Mouse (Mus musculus) limb, embryonic 15.5 days (tissue): Measurements from ENCODE around the gene Ankrd44. TPM values are rescaled to one million over a fixed set of nuclear protein-coding genes. Genes with fewer than 3 reads are reported as not detected.
A peak's percentile ranks its signal among the peaks of the same experiment; 100 is the strongest.
"Not testable (repeated sequence)": the region's sequence is repeated elsewhere in the genome, so short reads cannot be mapped to it uniquely, and the experiment has no call there.

Experiments used
- ATAC-seq: fragments of 200-750 bp; cut with Nextera tagmentation; 2 replicates; pipeline ENCODE4 v1.8.0; 2017; ENCODE audit warnings: low read depth, moderate TSS enrichment; ENCODE audit not compliant: insufficient number of reproducible peaks, low FRiP score, low TSS enrichment
- H3K27ac ChIP-seq: fragments of 300-500 bp; sonication (generic); 2 replicates; pipeline ENCODE4 v1.5.1; 2015; ENCODE audit warnings: moderate library complexity, mild to moderate bottlenecking, inconsistent platforms
- H3K27me3 ChIP-seq: fragments of 300-500 bp; sonication (generic); 2 replicates; pipeline ENCODE4 v1.6.1; 2015; ENCODE audit warnings: inconsistent platforms
- H3K36me3 ChIP-seq: fragments of 300-500 bp; sonication (generic); 2 replicates; pipeline ENCODE4 v1.6.1; 2015; ENCODE audit warnings: inconsistent platforms
- H3K4me1 ChIP-seq: fragments of 300-500 bp; sonication (generic); 2 replicates; pipeline ENCODE4 v1.6.1; 2015; ENCODE audit warnings: inconsistent platforms
- H3K4me2 ChIP-seq: fragments of 300-500 bp; sonication (generic); 2 replicates; pipeline ENCODE4 v1.6.1; 2015; ENCODE audit warnings: mild to moderate bottlenecking, inconsistent platforms
- H3K4me3 ChIP-seq: fragments of 300-500 bp; sonication (generic); 2 replicates; pipeline ENCODE4 v1.5.1; 2015; ENCODE audit warnings: mild to moderate bottlenecking, inconsistent platforms
- H3K9ac ChIP-seq: fragments of 300-500 bp; sonication (generic); 2 replicates; pipeline ENCODE4 v1.6.1; 2015; ENCODE audit warnings: inconsistent platforms
- H3K9me3 ChIP-seq: fragments of 300-500 bp; sonication (generic); 2 replicates; pipeline ENCODE4 v1.6.1; 2016; ENCODE audit warnings: inconsistent platforms
- WGBS: fragments of 180-500 bp; shearing (Covaris S2); methylation state at CpG from one replicate; pipeline ENCODE4 v1.1.7; 2015; 5-methylcytosine and 5-hydroxymethylcytosine counted together
- polyA plus RNA-seq: library from polyadenylated mRNA; unstranded; fragments of >200 nt; fragmentation: Nextera tagmentation; extraction: Ambion mirVana; gene quantifications from 2 replicates; pipeline ENCODE4 v1.2.1, GENCODE M21; 2015

The Ankrd44 gene
- polyA plus RNA-seq: 19.1 and 20.2 TPM in 2 replicates

GRCm38 (mm10) chr1:54925971-54926771, at the start of gene Ankrd44:
Gene Ankrd44, minus strand, starts transcription at chr1:54926387.
- Histone ChIP-seq H3K9me3 (no peaks in the 10 kb centered on the region), H3K9ac (peak within 1 kb of the TSS; percentile 81), H3K27ac (peak within 1 kb of the TSS; percentile 92), H3K36me3 (no peaks in the 10 kb centered on the region), H3K4me2 (peak within 1 kb of the TSS; percentile 90), H3K27me3 (no peaks in the 10 kb centered on the region), H3K4me3 (peak within 1 kb of the TSS; percentile 90), H3K4me1 (peaks cover 29% of the 10 kb centered on the region)
- ATAC-seq: peak; percentile 89
- WGBS: under 1% methylated on average over 83 of the region's 94 CpGs

- no peak for ATAC-seq
- peaks cover 10% of the 10 kb centered on the region for H3K4me1 ChIP-seq
- H3K27ac ChIP-seq: peak overlapping the region; percentile 54; the same call in 1 of the 2 replicates
- H3K4me3 ChIP-seq: no peak overlapping the region
- no peak overlapping the region for H3K4me2 ChIP-seq
- H3K9ac ChIP-seq: no peak overlapping the region
- 33% methylated on average over 5 of the region's 5 CpGs for WGBS
- H3K9me3 ChIP-seq: no peaks in the 10 kb centered on the region
- no peaks in the 10 kb centered on the region for H3K36me3 ChIP-seq
- no peaks in the 10 kb centered on the region for H3K27me3 ChIP-seq
Measured at GRCm38 (mm10) chr1:54971687-54972404, 45.7 kb upstream of the Ankrd44 start.

- no peak overlapping the region for H3K9ac ChIP-seq
- H3K4me1 ChIP-seq: peaks cover 11% of the 10 kb centered on the region; the same call in 1 of the 2 replicates
- H3K9me3 ChIP-seq: no peaks in the 10 kb centered on the region
- ATAC-seq: no peak
- H3K27me3 ChIP-seq: no peaks in the 10 kb centered on the region
- no peak overlapping the region for H3K27ac ChIP-seq
- 80% methylated on average over 3 of the region's 3 CpGs for WGBS
- no peak overlapping the region for H3K4me2 ChIP-seq
- no peaks in the 10 kb centered on the region for H3K36me3 ChIP-seq
- H3K4me3 ChIP-seq: no peak overlapping the region
Measured at GRCm38 (mm10) chr1:54966858-54967257, 40.7 kb upstream of the Ankrd44 start.

- H3K4me2 ChIP-seq: no peak overlapping the region
- no peaks in the 10 kb centered on the region for H3K9me3 ChIP-seq
- no peak overlapping the region for H3K4me3 ChIP-seq
- 0 out of 2 replicates have a peak overlapping the region, but pooled peaks have one; percentile 18 for H3K27ac ChIP-seq
- 0 out of 2 replicates have a peak, but pooled peaks have one; percentile 38 for ATAC-seq
- no peak overlapping the region for H3K9ac ChIP-seq
- H3K4me1 ChIP-seq: peaks cover 7% of the 10 kb centered on the region; the same call in 1 of the 2 replicates
- no peaks in the 10 kb centered on the region for H3K27me3 ChIP-seq
- H3K36me3 ChIP-seq: no peaks in the 10 kb centered on the region
- WGBS: 40% methylated on average over 11 of the region's 11 CpGs
Measured at GRCm38 (mm10) chr1:54965159-54965995, 39.2 kb upstream of the Ankrd44 start.

GRCm38 (mm10) chr1:54961724-54962123, 35.5 kb upstream of the Ankrd44 start:
- Histone ChIP-seq H3K27ac (no peak overlapping the region), H3K36me3 (no peaks in the 10 kb centered on the region), H3K4me2 (no peak overlapping the region), H3K9me3 (no peaks in the 10 kb centered on the region), H3K4me1 (peaks cover 7% of the 10 kb centered on the region; the same call in 1 of the 2 replicates), H3K27me3 (no peaks in the 10 kb centered on the region), H3K9ac (no peak overlapping the region), H3K4me3 (no peak overlapping the region)
- no peak for ATAC-seq
- WGBS: 76% methylated on average over 9 of the region's 9 CpGs

- Histone ChIP-seq H3K27me3 (no peaks in the 10 kb centered on the region), H3K36me3 (no peaks in the 10 kb centered on the region), H3K27ac (no peak overlapping the region), H3K4me2 (no peak overlapping the region), H3K4me3 (no peak overlapping the region), H3K4me1 (peaks cover 5% of the 10 kb centered on the region; the same call in 1 of the 2 replicates), H3K9me3 (no peaks in the 10 kb centered on the region), H3K9ac (no peak overlapping the region)
- 0 out of 2 replicates have a peak, but pooled peaks have one; percentile 4 for ATAC-seq
- 43% methylated on average over 9 of the region's 9 CpGs for WGBS
Measured at GRCm38 (mm10) chr1:54960613-54961165, 34.5 kb upstream of the Ankrd44 start.

- Histone ChIP-seq H3K27ac (no peak overlapping the region), H3K4me1 (no peaks in the 10 kb centered on the region)
- 78% methylated on average over 3 of the region's 3 CpGs for WGBS
Measured at GRCm38 (mm10) chr1:54958525-54958924, 32.3 kb upstream of the Ankrd44 start.

GRCm38 (mm10) chr1:54956995-54957394, 30.8 kb upstream of the Ankrd44 start:
- ATAC-seq, H3K9ac ChIP-seq, H3K36me3 ChIP-seq, H3K27ac ChIP-seq, H3K9me3 ChIP-seq, H3K27me3 ChIP-seq, H3K4me2 ChIP-seq, H3K4me1 ChIP-seq, H3K4me3 ChIP-seq: not testable (repeated sequence)
- 92% methylated on average over 14 of the region's 14 CpGs for WGBS

More at GRCm38 (mm10) chr1:54958525-54958924, 32.3 kb upstream of the Ankrd44 start:
- Histone ChIP-seq H3K4me2 (no peak overlapping the region), H3K36me3 (no peaks in the 10 kb centered on the region), H3K9ac (no peak overlapping the region), H3K27me3 (no peaks in the 10 kb centered on the region), H3K4me3 (no peak overlapping the region), H3K9me3 (no peaks in the 10 kb centered on the region)
- no peak for ATAC-seq

- H3K4me2 ChIP-seq: no peak overlapping the region
Measured at GRCm38 (mm10) chr1:54954856-54955255, 28.7 kb upstream of the Ankrd44 start.

GRCm38 (mm10) chr1:54944648-54945047, 18.5 kb upstream of the Ankrd44 start:
- H3K4me2 ChIP-seq: no peak overlapping the region
- H3K9me3 ChIP-seq: no peaks in the 10 kb centered on the region
- H3K4me1 ChIP-seq: no peaks in the 10 kb centered on the region
- no peak overlapping the region for H3K27ac ChIP-seq
- WGBS: 46% methylated on average over 3 of the region's 3 CpGs
- ATAC-seq: no peak
- H3K9ac ChIP-seq: no peak overlapping the region
- H3K36me3 ChIP-seq: no peaks in the 10 kb centered on the region
- no peak overlapping the region for H3K4me3 ChIP-seq
- no peaks in the 10 kb centered on the region for H3K27me3 ChIP-seq

More at GRCm38 (mm10) chr1:54954856-54955255, 28.7 kb upstream of the Ankrd44 start:
- Histone ChIP-seq H3K27ac (no peak overlapping the region), H3K36me3 (no peaks in the 10 kb centered on the region), H3K9me3 (no peaks in the 10 kb centered on the region), H3K4me3 (no peak overlapping the region), H3K9ac (no peak overlapping the region), H3K4me1 (no peaks in the 10 kb centered on the region), H3K27me3 (no peaks in the 10 kb centered on the region)
- no peak for ATAC-seq
- WGBS: 71% methylated on average over 4 of the region's 4 CpGs

- peaks cover 2% of the 10 kb centered on the region; the same call in 1 of the 2 replicates for H3K4me1 ChIP-seq
- no peak overlapping the region for H3K4me2 ChIP-seq
- H3K36me3 ChIP-seq: no peaks in the 10 kb centered on the region
- no peak for ATAC-seq
- WGBS: 83% methylated on average over 3 of the region's 3 CpGs
- no peak overlapping the region for H3K4me3 ChIP-seq
- no peak overlapping the region for H3K27ac ChIP-seq
- no peaks in the 10 kb centered on the region for H3K9me3 ChIP-seq
- no peaks in the 10 kb centered on the region for H3K27me3 ChIP-seq
- H3K9ac ChIP-seq: no peak overlapping the region
Measured at GRCm38 (mm10) chr1:54935466-54935865, 9.3 kb upstream of the Ankrd44 start.
